Mouse (Mus musculus) cerebellum, adult 9-10 months (tissue): ENCODE data around the gene Top1.
A peak's percentile ranks its signal among the peaks of the same experiment; 100 is the strongest.

Source experiments
- DNase-seq: peaks from one replicate; pipeline ENCODE4 v3.0.0; 2022

The Top1 gene

GRCm38 (mm10) chr2:160744040-160744822, 98.5 kb downstream of the Top1 start:
- peak; percentile 65 for DNase-seq

GRCm38 (mm10) chr2:160744823-160745210, 99.1 kb downstream of the Top1 start:
- no peak for DNase-seq

GRCm38 (mm10) chr2:160745497-160745896, 99.8 kb downstream of the Top1 start:
- DNase-seq = no peak

GRCm38 (mm10) chr2:160746637-160747036, 100.9 kb downstream of the Top1 start:
- no peak for DNase-seq

GRCm38 (mm10) chr2:160747075-160747474, 101.4 kb downstream of the Top1 start:
- no peak for DNase-seq

GRCm38 (mm10) chr2:160756583-160757203, 111.0 kb downstream of the Top1 start:
- no peak for DNase-seq

- peak; percentile 57 for DNase-seq
These were observed 114.9 kb downstream of the Top1 start for GRCm38 (mm10) chr2:160760433-160761184.

- no peak for DNase-seq
These were observed 118.1 kb downstream of the Top1 start for GRCm38 (mm10) chr2:160763816-160764215.

GRCm38 (mm10) chr2:160764386-160764785, 118.7 kb downstream of the Top1 start:
- DNase-seq = no peak

- no peak for DNase-seq
These were observed 119.4 kb downstream of the Top1 start for GRCm38 (mm10) chr2:160765096-160765495.

- DNase-seq = peak; percentile 71
These were observed 120.7 kb downstream of the Top1 start for GRCm38 (mm10) chr2:160766371-160766771.

GRCm38 (mm10) chr2:160767201-160767600, 121.5 kb downstream of the Top1 start:
- no peak for DNase-seq

- no peak for DNase-seq
These were observed 122.5 kb downstream of the Top1 start for GRCm38 (mm10) chr2:160768097-160768695.

- DNase-seq = no peak
These were observed 123.3 kb downstream of the Top1 start for GRCm38 (mm10) chr2:160768997-160769396.

- no peak for DNase-seq
These were observed 124.7 kb downstream of the Top1 start for GRCm38 (mm10) chr2:160770409-160770808.

- DNase-seq = no peak
These were observed 125.2 kb downstream of the Top1 start for GRCm38 (mm10) chr2:160770871-160771270.

GRCm38 (mm10) chr2:160771325-160772276, 125.9 kb downstream of the Top1 start:
- peak; percentile 47 for DNase-seq
